Mouse (Mus musculus) thymus, postnatal 14 days (tissue): ENCODE results near the gene Sirpb1c.
"Not testable (repeated sequence)": the region's sequence is repeated elsewhere in the genome, so short reads cannot be mapped to it uniquely, and the experiment has no call there.

Source experiments
- DNase-seq: peaks from one replicate; pipeline ENCODE4 v3.0.0; 2021

The Sirpb1c gene

GRCm38 (mm10) chr3:15848280-15848679 is at the start of gene Sirpb1c:
Gene Sirpb1c, minus strand, starts transcription at chr3:15848528.
- DNase-seq: not testable (repeated sequence)

- peak; percentile 2 for DNase-seq
Observed at GRCm38 (mm10) chr3:15886380-15886779, 38.1 kb upstream of the Sirpb1c start.

- DNase-seq: not testable (repeated sequence)
Observed at GRCm38 (mm10) chr3:15855773-15856172, 7.4 kb upstream of the Sirpb1c start.

GRCm38 (mm10) chr3:15849922-15850321 is 1.6 kb upstream of the Sirpb1c start:
- no peak for DNase-seq

GRCm38 (mm10) chr3:15847332-15848047 is 838 bp downstream of the Sirpb1c start:
- no peak for DNase-seq

- not testable (repeated sequence) for DNase-seq
Observed at GRCm38 (mm10) chr3:15773642-15774041, 74.7 kb downstream of the Sirpb1c start.
